Mouse (Mus musculus) embryo, embryonic 9.5 days (tissue): Measurements from ENCODE around the gene Zfp935.
A peak's percentile ranks its signal among the peaks of the same experiment; 100 is the strongest.
"Not testable (repeated sequence)": the region's sequence is repeated elsewhere in the genome, so short reads cannot be mapped to it uniquely, and the experiment has no call there.

Experiments used
- DNase-seq: peaks from one replicate; pipeline ENCODE4 v3.0.0-alpha.2; 2017; ENCODE audit errors: extremely low spot score

Gene Zfp935

DNA sequence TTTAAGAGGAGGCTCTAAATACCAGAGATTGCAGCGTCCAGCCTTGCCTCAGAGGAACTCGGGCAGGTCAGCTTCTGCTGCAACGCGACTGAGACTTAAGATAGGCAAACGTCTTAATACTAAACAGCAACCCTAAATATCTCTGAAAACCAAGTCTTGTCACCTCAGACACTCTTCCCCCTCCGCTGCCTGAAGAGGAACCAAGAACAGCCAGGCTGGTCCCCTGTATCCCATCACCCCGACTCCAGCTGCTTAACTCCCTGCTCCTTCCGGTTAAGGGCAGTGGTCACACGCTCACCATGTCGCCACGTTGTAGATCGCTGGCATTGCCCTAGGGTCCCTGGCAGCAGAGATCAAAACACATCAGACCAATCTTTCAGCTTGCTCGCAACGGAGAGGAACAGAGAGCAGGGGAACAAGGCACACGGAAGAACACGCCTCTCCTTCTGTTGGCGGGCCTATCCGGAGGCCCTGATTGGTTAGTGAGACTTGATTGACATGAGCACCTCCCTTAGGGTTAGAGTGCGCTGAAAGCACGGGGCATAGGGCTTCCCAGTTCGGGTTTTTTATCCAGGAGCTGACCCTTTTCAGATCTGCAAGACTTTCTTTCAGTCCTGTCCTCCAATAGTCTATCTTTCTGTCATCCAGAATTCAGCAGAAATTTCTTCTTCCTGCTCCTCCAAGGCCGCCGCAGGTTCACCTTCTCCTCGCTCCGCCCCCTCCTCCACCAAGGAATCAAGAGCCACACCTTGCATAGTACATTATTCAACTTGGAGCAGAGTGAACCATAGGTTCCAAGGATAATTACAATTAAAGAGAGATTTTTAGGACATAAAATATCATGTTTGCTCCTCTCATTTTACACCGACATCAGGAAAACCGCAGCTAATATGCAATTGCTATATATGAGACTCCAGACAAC lies at the start of gene Zfp935:
TSS of gene Zfp935 (minus strand) at position 323 of the 922 bp plus-strand sequence.
- DNase-seq, result peak; percentile 27

DNA sequence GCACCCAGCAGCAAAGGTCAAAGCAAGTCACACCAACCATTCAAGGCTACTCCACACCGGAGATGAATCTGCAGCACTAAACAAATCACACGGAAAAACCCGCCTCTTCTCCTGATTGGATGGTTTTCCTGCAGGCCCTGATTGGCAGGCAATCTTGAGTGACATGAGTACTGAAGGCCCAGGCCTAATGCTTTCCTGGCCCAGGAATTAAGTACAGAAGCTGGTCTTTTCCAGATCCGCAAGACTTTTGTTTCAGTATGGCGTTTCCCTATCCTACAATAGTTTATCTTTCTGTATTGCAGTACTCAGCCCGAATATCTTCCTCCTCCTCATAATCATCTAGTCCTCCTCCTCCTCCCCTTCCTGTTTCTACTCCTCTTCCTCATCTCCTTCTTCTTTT lies 12.8 kb upstream of the Zfp935 start, which contains the start of gene Zfp934:
TSS of gene Zfp934 (minus strand) at position 101 of the 400 bp plus-strand sequence.
- not testable (repeated sequence) for DNase-seq

DNA sequence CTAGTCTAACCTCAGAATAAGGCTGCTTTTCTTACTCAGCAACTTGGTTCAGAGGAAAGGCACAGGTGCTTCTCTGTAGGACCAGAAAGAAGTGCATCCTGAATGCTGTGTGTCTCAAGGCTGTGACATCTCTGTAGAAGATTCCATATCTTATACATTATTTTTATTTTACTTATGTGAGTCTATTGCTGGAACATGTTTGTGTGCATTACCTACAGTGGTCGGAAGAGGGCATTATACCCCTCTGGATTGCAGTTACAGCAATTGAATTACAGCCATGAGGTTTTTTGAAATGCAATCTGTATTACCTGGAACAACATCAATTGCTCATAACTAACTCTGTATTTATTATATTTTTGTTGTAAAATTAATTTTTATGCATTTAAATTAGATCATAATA lies 3.4 kb upstream of the Zfp935 start:
- not testable (repeated sequence) for DNase-seq

DNA sequence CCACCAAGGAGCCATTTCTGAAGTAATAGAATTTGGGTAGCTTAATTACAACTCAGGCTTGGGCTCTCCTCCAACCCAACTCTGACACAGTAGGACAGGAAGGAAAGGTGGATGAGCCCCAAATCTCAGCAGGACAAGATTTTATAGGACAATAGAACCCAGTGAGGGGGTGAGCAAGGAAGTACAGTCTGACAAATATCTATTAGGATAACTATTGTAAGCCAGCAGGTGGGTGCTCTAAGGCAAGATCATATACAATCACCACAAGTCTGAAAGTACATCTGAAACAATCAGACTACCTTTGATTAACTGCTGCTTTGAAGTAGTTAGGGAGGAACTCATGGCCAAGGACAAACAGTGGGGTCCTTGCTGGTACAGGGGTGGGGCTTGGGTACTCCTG lies 28.2 kb downstream of the Zfp935 start:
- not testable (repeated sequence) for DNase-seq

DNA sequence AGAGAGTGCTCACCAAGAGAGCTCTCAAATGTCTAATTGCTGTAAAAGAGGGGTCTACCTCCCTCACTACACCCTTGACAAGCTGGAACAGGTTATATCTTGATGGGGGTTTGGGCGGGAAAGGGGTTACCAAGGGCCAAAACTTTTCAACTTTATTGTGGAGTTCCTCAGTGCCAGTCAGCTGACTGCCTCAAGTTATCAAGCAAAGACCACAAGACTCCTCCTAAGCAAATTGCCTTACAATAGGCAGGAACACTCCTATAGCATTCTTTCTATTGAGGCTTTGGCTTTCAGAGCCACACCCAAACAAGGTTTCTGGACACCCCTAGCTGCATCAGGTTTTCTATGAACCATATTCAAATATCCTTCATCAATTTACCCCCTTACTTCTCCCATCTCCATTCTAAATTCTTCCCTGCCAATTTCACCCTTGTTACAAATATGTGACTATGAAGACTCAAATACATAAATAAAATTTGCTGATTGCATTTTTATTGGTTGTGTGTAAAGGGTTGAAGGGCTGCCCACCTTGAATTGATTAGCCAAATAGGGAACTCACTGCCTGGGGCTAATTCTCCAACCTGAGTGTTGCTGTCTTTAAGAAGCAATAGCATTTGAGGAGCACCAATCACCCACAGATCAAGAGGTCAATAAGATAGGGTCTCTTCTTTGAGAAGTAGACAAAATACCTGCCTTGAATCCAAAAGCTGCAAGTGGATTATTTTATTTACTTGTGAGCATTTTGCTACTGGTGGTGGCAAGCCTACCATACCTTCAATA lies 47.5 kb downstream of the Zfp935 start:
- not testable (repeated sequence) for DNase-seq

DNA sequence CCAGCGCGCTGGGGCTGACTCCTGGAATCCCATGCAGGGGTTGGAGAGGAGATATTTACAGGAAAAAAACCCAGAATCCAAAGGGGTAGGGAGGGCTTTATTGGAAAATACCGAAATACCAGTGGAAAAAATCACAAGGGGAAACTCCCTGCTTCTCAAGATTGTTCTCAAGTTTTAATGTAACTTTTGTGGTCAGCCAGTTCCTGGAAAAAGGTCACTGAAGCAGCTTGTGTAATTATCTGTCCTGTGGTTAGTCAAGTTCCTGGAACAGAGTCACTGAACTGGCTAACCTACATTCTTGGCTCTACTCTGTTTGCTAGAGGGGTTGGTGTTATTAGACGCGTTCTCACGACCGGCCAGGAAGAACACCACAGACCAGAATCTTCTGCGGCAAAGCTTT lies 85.7 kb downstream of the Zfp935 start:
- not testable (repeated sequence) for DNase-seq

DNA sequence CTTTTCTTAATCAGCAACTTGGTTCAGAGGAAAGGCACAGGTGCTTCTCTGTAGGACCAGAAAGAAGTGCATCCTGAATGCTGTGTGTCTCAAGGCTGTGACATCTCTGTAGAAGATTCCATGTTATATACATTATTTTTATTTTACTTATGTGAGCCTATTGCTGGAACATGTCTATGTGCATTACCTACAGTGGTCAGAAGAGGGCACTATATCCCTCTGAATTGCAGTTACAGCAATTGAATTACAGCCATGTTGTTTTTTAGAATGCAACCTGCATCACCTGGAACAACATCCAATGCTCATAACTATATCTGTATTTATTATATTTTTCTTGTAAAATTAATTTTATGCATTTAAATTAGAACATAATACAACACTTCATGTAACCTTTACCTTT lies 88.4 kb downstream of the Zfp935 start:
- peak; percentile 3 for DNase-seq

DNA sequence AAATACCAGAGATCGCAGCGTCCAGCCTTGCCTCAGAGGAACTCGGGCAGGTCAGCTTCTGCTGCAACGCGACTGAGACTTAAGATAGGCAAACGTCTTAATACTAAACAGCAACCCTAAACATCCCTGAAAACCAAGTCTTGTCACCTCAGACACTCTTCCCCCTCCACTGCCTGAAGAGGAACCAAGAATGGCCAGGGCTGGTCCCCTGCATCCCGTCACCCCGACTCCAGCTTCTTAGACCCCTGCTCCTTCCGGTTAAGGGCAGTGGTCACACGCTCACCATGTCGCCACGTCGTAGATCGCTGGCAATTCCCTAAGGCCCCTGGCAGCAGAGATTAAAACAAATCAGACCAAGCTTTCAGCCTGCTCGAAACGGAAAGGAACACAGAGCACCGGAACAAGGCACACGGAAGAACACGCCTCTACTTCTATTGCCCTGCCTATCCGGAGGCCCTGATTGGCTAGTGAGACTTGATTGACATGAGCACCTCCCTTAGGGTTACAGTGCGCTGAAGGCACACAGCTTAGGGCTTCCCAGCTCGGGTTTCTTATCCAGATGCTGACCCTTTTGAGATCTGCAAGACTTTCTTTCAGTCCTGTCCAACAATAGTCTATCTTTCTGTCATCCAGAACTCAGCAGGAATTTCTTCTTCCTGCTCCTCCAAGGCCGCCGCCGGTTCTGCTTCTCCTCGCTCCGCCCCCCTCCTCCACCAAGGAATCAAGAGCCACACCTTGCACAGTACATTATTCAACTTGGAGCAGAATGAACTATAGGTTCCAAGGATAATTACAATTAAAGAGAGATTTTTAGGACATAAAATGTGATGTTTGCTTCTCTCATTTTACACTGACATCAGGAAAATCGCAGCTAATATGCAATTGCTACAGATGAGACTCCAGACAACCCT lies 91.6 kb downstream of the Zfp935 start, which contains the start of gene Gm49359:
TSS of gene Gm49359 (minus strand) at position 409 of the 911 bp plus-strand sequence.
- peak; percentile 81 for DNase-seq
